Mouse (Mus musculus) liver, postnatal 0 days (tissue): Measurements from ENCODE around the gene Lrrc26.

ENCODE experiments used
- CTCF ChIP-seq: sonication (generic); IDR thresholded peaks from 2 replicates; pipeline ENCODE4 v1.5.1; 2016; ENCODE audit warnings: antibody characterized with exemption, low read depth
- EP300 ChIP-seq: IDR thresholded peaks from 2 replicates; pipeline ENCODE4 v1.6.1; 2016; ENCODE audit warnings: antibody characterized with exemption, low read depth, mild to moderate bottlenecking

DNA sequence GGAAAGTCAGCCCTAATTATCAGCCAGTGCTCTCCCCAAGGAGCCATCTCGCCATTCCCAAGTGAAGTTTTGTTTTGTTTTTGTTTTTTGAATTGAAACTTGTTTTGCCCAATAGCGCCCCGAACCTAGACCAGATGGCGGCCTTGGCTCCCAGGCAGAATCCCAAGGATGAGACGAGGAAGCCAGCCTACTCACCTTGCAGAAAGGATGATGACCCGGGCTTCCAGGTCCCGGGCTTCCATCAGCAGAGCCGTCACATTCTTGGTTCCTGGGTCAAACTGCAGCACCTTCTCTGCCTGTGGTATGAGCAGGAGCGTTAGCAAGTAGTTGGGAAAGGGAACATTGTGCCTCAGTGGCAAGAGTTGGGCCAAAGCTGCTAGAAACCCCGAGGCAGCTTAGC is 20.5 kb downstream of the Lrrc26 start:
- no peak for TF ChIP-seq CTCF
- TF ChIP-seq EP300 = no peak
